Mouse (Mus musculus) kidney, postnatal 25 days (tissue): ENCODE measurements at regions not wholly inside any gene's neighbourhood (a gene's known extent, or its start where the extent isn't known, plus 50 kb on each side); places are given as distances from the start of the nearest gene placed in this dataset.

ENCODE experiments used
- DNase-seq, 2 experiments: peaks; one replicate each; pipeline ENCODE4 v3.0.0; 2021; ENCODE audit warnings: mixed read lengths in 2 of 2

DNA sequence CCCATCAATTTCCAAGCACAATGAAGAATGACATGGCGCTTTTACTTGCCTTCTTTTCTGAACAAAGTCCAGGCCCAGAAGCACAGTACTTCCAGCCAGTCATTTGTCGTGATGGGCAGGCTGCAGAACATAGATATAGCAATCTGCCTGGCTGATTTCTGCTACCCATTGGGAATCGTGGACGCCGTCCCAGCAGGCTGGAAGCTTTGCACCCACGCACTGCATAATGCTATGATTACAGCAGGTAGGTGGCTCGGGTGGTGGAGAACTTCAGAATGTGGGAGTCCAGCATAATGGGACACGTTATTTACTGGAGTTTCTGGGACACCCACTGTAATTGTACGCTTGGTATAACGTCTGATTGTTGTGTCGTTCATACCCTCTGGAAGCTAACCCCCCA is 116.2 kb upstream of the Meis2 start:
- DNase-seq = no peak

DNA sequence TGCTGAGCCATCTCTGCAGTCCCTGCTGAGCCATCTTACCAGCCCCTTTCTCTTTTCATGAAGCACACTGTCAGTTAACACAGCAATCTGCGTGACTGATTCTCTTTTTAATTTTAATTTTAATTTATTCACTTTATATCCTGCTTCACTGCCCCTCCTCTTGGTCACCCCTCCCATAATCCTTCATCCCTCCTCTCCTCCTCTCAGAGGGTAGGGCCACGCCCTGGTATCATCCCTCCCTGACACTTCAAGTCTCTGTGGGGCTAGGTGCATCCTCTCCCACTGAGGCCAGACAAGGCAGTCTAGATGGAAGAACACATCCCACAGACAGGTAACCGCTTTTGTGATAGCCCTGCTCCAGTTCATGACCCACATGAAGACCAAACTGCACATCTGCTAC is 111.5 kb upstream of the Meis2 start:
- no peak for DNase-seq

DNA sequence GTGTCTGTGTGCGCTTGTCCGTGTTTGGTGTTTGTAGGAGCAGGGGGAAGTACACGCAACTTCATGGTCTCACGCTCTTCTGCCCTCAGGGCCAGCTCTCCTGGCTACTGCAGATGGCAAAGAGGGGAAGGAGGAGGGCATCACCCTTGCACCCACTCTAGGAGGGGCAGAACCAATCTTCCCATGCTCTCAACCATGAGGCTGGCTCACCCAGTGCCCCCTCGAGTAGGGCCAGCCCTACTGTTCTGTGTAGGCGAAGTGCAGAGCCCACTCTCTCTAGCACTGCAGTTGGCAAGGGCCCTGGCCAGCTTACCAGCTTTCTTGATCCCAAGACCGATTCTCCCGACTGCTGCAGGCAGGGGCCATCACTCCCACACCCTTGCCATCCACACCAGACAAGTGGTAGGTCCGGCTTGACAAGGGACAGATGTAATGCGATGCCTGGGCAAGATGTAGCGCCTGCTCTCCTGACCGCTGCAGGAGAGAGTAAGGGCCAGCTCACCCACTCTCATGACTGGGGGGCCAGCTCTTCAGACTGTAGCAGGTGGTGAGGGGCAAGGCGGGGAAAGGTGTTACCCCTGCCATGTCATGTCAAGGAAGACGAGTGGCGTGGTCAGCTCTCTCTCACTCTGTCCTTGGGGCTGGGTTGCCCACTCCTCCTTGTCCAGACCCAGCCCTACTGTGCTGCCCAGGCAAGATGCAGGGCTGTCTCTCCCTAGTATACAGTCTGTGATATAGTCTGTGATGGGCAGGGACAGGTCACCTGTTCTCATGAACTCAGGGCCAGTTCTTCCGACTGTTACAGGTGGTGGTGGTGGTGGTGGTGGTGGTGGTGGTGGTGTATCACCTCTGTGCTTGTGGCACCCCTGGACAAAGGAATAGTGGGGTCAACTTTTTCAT is 100.5 kb upstream of the Meis2 start:
- no peak for DNase-seq
